Mouse (Mus musculus): Measurements from ENCODE around the gene Micu1.

Micu1 gene

GRCm38 (mm10) chr10:59907080-59907609 lies 204.9 kb downstream of the Micu1 start:
- in situ Hi-C loops (cut with MboI; ENCODE audit: low pct_unique_long_range_greater_than_20kb in 1 of 2, low sequenced_read_pairs in 2 of 2, unreplicated experiment in 1 of 2): no loop called here

- in situ Hi-C loops (cut with MboI; ENCODE audit: low pct_unique_long_range_greater_than_20kb in 1 of 2, low sequenced_read_pairs in 2 of 2, unreplicated experiment in 1 of 2): no loop called here
These were observed 205.5 kb downstream of the Micu1 start for GRCm38 (mm10) chr10:59907695-59908299.

GRCm38 (mm10) chr10:59908776-59909315 lies 206.6 kb downstream of the Micu1 start:
- in situ Hi-C loops (cut with MboI; ENCODE audit: low pct_unique_long_range_greater_than_20kb in 1 of 2, low sequenced_read_pairs in 2 of 2, unreplicated experiment in 1 of 2): no loop called here

GRCm38 (mm10) chr10:59909357-59909847 lies 207.1 kb downstream of the Micu1 start:
- in situ Hi-C loops (cut with MboI; ENCODE audit: low pct_unique_long_range_greater_than_20kb in 1 of 2, low sequenced_read_pairs in 2 of 2, unreplicated experiment in 1 of 2): no loop called here

- in situ Hi-C loops (cut with MboI; ENCODE audit: low pct_unique_long_range_greater_than_20kb in 1 of 2, low sequenced_read_pairs in 2 of 2, unreplicated experiment in 1 of 2): no loop called here
These were observed 208.8 kb downstream of the Micu1 start for GRCm38 (mm10) chr10:59911091-59911490.

- in situ Hi-C loops (cut with MboI; ENCODE audit: low pct_unique_long_range_greater_than_20kb in 1 of 2, low sequenced_read_pairs in 2 of 2, unreplicated experiment in 1 of 2): no loop called here
These were observed 209.4 kb downstream of the Micu1 start for GRCm38 (mm10) chr10:59911561-59912198.

Data from mouse embryonic stem cell (cell line).